Mouse (Mus musculus) forebrain, embryonic 13.5 days (tissue): Measurements from ENCODE around the gene Clns1a. TPM values are rescaled to one million over a fixed set of nuclear protein-coding genes. Genes with fewer than 3 reads are reported as not detected.

ENCODE experiments used
- polyA plus RNA-seq: library from polyadenylated mRNA; unstranded; fragments of >200 nt; fragmentation: Nextera tagmentation; extraction: Ambion mirVana; gene quantifications from 2 replicates; pipeline ENCODE4 v1.2.1, GENCODE M21; 2015

Gene Clns1a
- polyA plus RNA-seq, 1 experiment from 2014 or later: 224 TPM

Other genes starting within 250 kb of the Clns1a start
- 2.4 and 3.3 TPM in 2 replicates for gene Kctd14, start 245.3 kb upstream of the Clns1a start, polyA plus RNA-seq
- 53.5 and 54.1 TPM in 2 replicates for gene Ints4, start 215.7 kb upstream of the Clns1a start, polyA plus RNA-seq
- gene Aamdc, start 117.1 kb upstream of the Clns1a start, polyA plus RNA-seq: 42.7 and 46.3 TPM in 2 replicates
- gene Rsf1, start 116.7 kb upstream of the Clns1a start, polyA plus RNA-seq: 38.1 and 41.7 TPM in 2 replicates
- gene Aqp11, start 41.7 kb downstream of the Clns1a start, polyA plus RNA-seq: 5.9 and 6.8 TPM in 2 replicates
- gene Pak1, start 91.9 kb downstream of the Clns1a start, polyA plus RNA-seq: 102 and 104 TPM in 2 replicates
- gene Gdpd4, start 223.3 kb downstream of the Clns1a start, polyA plus RNA-seq: not detected in 2 replicates